Mouse (Mus musculus) liver, adult 2 months (tissue): Measurements from ENCODE around the gene Gm45713. TPM values are rescaled to one million over a fixed set of nuclear protein-coding genes. Genes with fewer than 3 reads are reported as not detected.
A peak's percentile ranks its signal among the peaks of the same experiment; 100 is the strongest.

Source experiments
- DNase-seq: peaks from one replicate; pipeline ENCODE4 v3.0.0-alpha.2; 2011; ENCODE audit warnings: low read depth, low spot score; ENCODE audit errors: extremely low read depth
- H3K27ac ChIP-seq: fragments of 200-500 bp; replicated peaks from 2 replicates; pipeline ENCODE4 v1.5.1; 2012; ENCODE audit warnings: low read depth, mild to moderate bottlenecking, control low read depth, inconsistent platforms, low read length; ENCODE audit not compliant: insufficient read depth
- H3K27me3 ChIP-seq: fragments of 200-500 bp; 2 replicates; pipeline ENCODE4 v1.6.1; 2012; ENCODE audit warnings: mild to moderate bottlenecking, moderate library complexity, low read length, inconsistent platforms; ENCODE audit not compliant: control insufficient read depth, insufficient read depth
- H3K36me3 ChIP-seq: fragments of 200-500 bp; 2 replicates; pipeline ENCODE4 v1.6.1; 2012; ENCODE audit warnings: low read length, inconsistent platforms; ENCODE audit not compliant: control insufficient read depth, insufficient read depth
- H3K4me1 ChIP-seq: fragments of 200-500 bp; 2 replicates; pipeline ENCODE4 v1.6.1; 2011; ENCODE audit warnings: low read length; ENCODE audit not compliant: control insufficient read depth, insufficient read depth
- H3K4me3 ChIP-seq: fragments of 200-500 bp; 2 replicates; pipeline ENCODE4 v1.5.1; 2011; ENCODE audit warnings: low read depth, mild to moderate bottlenecking, control low read depth, low read length, moderate library complexity; ENCODE audit not compliant: insufficient read depth
- H3K79me2 ChIP-seq: fragments of 200-500 bp; 2 replicates; pipeline ENCODE4 v1.6.1; 2012; ENCODE audit warnings: inconsistent platforms, mild to moderate bottlenecking, low read length, moderate library complexity; ENCODE audit not compliant: control insufficient read depth, insufficient read depth
- H3K9ac ChIP-seq: fragments of 200-500 bp; 2 replicates; pipeline ENCODE4 v1.6.1; 2012; ENCODE audit warnings: low read depth, mild to moderate bottlenecking, control low read depth, inconsistent platforms, low read length
- CTCF ChIP-seq: fragments of 200-500 bp; IDR thresholded peaks from 2 replicates; pipeline ENCODE4 v1.5.1; 2011; ENCODE audit warnings: low read depth, low read length, control low read depth
- POLR2A ChIP-seq: fragments of 200-500 bp; IDR thresholded peaks from 2 replicates; pipeline ENCODE4 v1.6.1; 2011; ENCODE audit warnings: low read length, control low read depth; ENCODE audit not compliant: insufficient read depth; ENCODE audit errors: extremely low read depth
- WGBS: fragments of 180-500 bp; shearing (Covaris S2); methylation state at CpG from one replicate; pipeline ENCODE4 v1.1.7; 2018; 5-methylcytosine and 5-hydroxymethylcytosine counted together
- polyA plus RNA-seq: library from polyadenylated mRNA; depleted of rRNA; stranded (reverse); fragments of >200 nt; gene quantifications from 2 replicates; pipeline ENCODE4 v1.2.3, GENCODE M21; 2012
- total RNA-seq: library from RNA; depleted of rRNA; stranded (reverse); fragments of >200 nt; gene quantifications from 2 replicates; pipeline ENCODE4 v1.2.3, GENCODE M21; 2014

Gm45713 gene
- total and polyA plus RNA-seq, 2 experiments, result not detected

GRCm38 (mm10) chr7:45145460-45145859 lies 9.4 kb upstream of the Gm45713 start:
- DNase-seq, result no peak
- Histone ChIP-seq H3K4me3 (no peak overlapping the region), H3K27me3 (no peaks in the 10 kb centered on the region), H3K4me1 (peaks cover 12% of the 10 kb centered on the region), H3K36me3 (peaks cover 23% of the 10 kb centered on the region; the same call in 1 of the 2 replicates), H3K79me2 (no peaks in the 10 kb centered on the region), H3K27ac (no peak overlapping the region), H3K9ac (no peak overlapping the region)
- no peak for TF ChIP-seq POLR2A
- no peak for TF ChIP-seq CTCF
- WGBS, result 96% methylated on average over 8 of the region's 8 CpGs

- H3K79me2 ChIP-seq, result no peaks in the 10 kb centered on the region
- H3K27ac ChIP-seq, result no peak overlapping the region
- no peak overlapping the region for H3K4me3 ChIP-seq
- peaks cover 20% of the 10 kb centered on the region for H3K4me1 ChIP-seq
- H3K36me3 ChIP-seq, result peaks cover 23% of the 10 kb centered on the region; the same call in 1 of the 2 replicates
- no peak for TF ChIP-seq CTCF
- no peak for TF ChIP-seq POLR2A
- 95% methylated on average over 13 of the region's 13 CpGs for WGBS
- no peak overlapping the region for H3K9ac ChIP-seq
- no peak for DNase-seq
- no peaks in the 10 kb centered on the region for H3K27me3 ChIP-seq
Observed at GRCm38 (mm10) chr7:45144368-45145174, 8.5 kb upstream of the Gm45713 start.

- Histone ChIP-seq H3K36me3 (peaks cover 23% of the 10 kb centered on the region; the same call in 1 of the 2 replicates), H3K4me3 (no peak overlapping the region)
- 96% methylated on average over 5 of the region's 5 CpGs for WGBS
Observed at GRCm38 (mm10) chr7:45141914-45142313, 5.9 kb upstream of the Gm45713 start.

GRCm38 (mm10) chr7:45141319-45141718 lies 5.3 kb upstream of the Gm45713 start:
- no peak for DNase-seq
- H3K4me1 ChIP-seq, result peaks cover 8% of the 10 kb centered on the region; the same call in 1 of the 2 replicates

More at GRCm38 (mm10) chr7:45141914-45142313, 5.9 kb upstream of the Gm45713 start:
- no peaks in the 10 kb centered on the region for H3K27me3 ChIP-seq
- TF ChIP-seq POLR2A (no peak), CTCF (no peak)
- DNase-seq, result no peak
- no peaks in the 10 kb centered on the region for H3K79me2 ChIP-seq
- peaks cover 8% of the 10 kb centered on the region; the same call in 1 of the 2 replicates for H3K4me1 ChIP-seq
- H3K9ac ChIP-seq, result no peak overlapping the region
- no peak overlapping the region for H3K27ac ChIP-seq

GRCm38 (mm10) chr7:45139904-45140723 lies 4.1 kb upstream of the Gm45713 start:
- Histone ChIP-seq H3K79me2 (no peaks in the 10 kb centered on the region), H3K9ac (no peak overlapping the region), H3K27me3 (no peaks in the 10 kb centered on the region), H3K36me3 (peaks cover 17% of the 10 kb centered on the region; the same call in 1 of the 2 replicates), H3K4me3 (no peak overlapping the region), H3K4me1 (peaks cover 11% of the 10 kb centered on the region), H3K27ac (peak overlapping the region; percentile 35)
- DNase-seq, result peak; percentile 48
- no peak for TF ChIP-seq CTCF
- no peak for TF ChIP-seq POLR2A
- 47% methylated on average over 8 of the region's 8 CpGs for WGBS

More at GRCm38 (mm10) chr7:45141319-45141718, 5.3 kb upstream of the Gm45713 start:
- Histone ChIP-seq H3K4me3 (no peak overlapping the region), H3K9ac (no peak overlapping the region), H3K79me2 (no peaks in the 10 kb centered on the region), H3K36me3 (peaks cover 23% of the 10 kb centered on the region; the same call in 1 of the 2 replicates), H3K27ac (no peak overlapping the region), H3K27me3 (no peaks in the 10 kb centered on the region)
- WGBS, result 95% methylated on average over 3 of the region's 3 CpGs
- no peak for TF ChIP-seq POLR2A
- TF ChIP-seq CTCF, result no peak
